Mouse (Mus musculus) embryonic fibroblast, embryonic 13.5 days (primary cell): Measurements from ENCODE around the gene Yod1.

ENCODE experiments used
- CTCF ChIP-seq: IDR thresholded peaks from 2 replicates; pipeline ENCODE4 v1.5.1; 2011; ENCODE audit warnings: mild to moderate bottlenecking, control low read depth, low read length, moderate library complexity, borderline replicate concordance; ENCODE audit not compliant: insufficient read depth
- POLR2A ChIP-seq: IDR thresholded peaks from 2 replicates; pipeline ENCODE4 v1.6.1; 2011; ENCODE audit warnings: low read depth, mild to moderate bottlenecking, control low read depth, low read length, moderate library complexity

GRCm38 (mm10) chr1:130701976-130702375 lies 15.2 kb upstream of the Yod1 start:
- TF ChIP-seq CTCF (no peak), POLR2A (no peak)
